Mouse (Mus musculus) heart, postnatal 0 days (tissue): ENCODE measurements around the gene Rnf34.

Experiments used
- CTCF ChIP-seq: IDR thresholded peaks from 2 replicates; pipeline ENCODE4 v1.5.1; 2016; ENCODE audit warnings: antibody characterized with exemption, control low read depth, low read depth
- EP300 ChIP-seq: IDR thresholded peaks from 2 replicates; pipeline ENCODE4 v1.6.1; 2016; ENCODE audit warnings: antibody characterized with exemption, low read depth

GRCm38 (mm10) chr5:122902228-122902627 is 52.4 kb downstream of the Rnf34 start:
- TF ChIP-seq CTCF (no peak), EP300 (no peak)
